Mouse (Mus musculus): Measurements from ENCODE around the gene Mcm8. TPM values are rescaled to one million over a fixed set of nuclear protein-coding genes. Genes with fewer than 3 reads are reported as not detected.

The Mcm8 gene
- 2.9 TPM for total RNA-seq (2023)

DNA sequence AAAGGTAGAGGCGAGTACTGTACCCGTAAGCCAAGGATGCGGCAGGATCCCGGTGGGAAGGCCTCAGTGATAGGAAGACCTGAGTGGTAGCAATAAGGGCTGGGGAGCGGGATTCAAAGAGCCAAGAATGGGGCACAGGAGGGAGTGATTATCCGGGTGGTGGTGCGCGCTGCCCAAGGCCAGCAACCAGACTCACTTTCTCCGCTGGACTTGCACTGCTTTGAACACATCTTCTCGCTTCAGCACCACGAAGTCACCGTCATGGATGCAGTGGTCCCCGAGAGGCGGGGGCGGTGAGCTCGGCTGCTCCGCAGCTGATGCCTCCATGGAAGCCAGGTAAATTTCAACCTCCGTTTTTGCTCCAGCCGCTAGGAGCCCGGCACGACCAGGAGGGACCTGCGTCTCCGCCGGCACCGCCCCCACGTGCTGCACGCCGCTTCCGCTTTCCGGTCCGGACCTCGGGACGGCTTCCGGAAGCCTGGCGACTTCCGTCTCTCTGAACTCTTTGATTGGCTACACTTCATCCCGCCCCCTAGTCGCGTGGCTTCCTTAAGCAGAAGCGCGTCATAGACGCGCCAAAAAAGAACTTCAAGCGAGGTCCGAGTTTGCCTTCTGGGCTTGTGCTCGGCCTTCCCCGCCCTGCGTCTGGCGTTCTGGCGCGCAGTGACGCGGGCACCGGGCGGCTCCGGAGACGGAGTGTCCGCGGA is at the start of gene Mcm8, which contains the start of gene Trmt6:
Mcm8 (plus strand) TSS at position 534 of the 707 bp plus-strand sequence.
Trmt6 (minus strand) TSS at position 448 of the 707 bp plus-strand sequence.

DNA sequence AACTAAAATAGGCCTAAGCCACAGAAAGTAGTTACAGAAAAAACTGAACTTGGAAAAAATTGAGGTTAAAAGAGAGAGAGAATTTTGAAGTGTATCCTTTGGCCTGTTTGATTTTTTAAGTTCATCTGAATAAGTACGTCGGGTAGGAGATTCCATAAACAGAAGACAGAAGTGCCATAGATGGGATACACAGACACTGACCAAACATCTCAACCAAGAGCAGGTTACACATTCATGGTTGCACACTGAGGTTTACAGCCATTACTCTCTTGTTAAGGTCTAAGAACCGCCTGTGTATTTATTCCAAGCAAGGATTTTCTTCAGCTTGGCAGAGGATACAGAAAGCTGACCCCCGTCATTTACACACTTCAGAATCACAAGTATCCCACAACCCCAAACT is 35.0 kb upstream of the Mcm8 start, which contains the start of gene Chgb:
Chgb (plus strand) TSS at position 301 of the 400 bp plus-strand sequence.

DNA sequence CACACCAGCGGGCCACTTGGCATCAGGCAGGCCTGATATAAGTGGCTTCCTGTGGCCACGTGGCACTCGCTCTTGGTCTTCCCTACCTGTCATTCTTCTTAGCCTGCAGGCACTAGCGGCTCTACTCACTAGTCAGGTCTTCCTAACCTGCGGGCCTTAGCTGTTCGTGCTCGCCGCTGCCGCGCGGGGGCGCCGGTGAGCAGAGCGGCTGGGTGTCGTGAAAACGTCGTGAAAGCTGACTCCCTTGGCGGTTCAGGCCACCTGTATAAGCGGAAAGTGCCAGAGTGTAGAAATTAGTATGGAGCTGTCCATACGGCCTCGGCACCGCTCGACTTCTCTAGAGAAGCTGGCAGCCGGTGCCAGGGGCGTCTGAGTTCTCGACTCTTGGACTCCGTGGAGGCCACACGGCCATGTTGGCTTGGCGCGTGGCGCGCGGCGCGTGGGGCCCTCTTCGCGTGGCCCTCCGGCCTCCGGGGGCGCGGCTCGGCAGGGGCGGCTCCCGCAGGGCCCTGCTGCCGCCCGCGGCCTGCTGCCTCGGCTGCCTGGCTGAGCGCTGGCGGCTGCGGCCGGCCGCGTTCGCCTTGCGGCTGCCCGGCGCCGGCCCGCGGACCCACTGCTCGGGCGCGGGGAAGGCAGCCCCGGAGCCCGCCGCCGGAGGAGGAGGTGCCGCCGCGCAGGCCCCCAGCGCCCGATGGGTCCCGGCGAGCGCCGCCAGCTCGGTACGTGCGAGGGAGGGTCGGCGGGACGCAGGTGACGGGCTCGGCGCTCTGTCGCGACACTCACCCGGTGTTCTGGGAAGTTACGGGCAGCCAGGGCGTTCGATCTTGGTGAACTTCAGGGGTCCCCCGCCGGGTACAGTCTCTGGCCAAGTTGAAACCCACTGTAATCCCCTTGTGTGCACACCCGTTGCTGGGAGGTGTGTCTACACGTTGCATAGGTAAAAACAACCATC is 30.7 kb downstream of the Mcm8 start, which contains the start of gene Crls1:
Crls1 (plus strand) TSS at position 260 of the 952 bp plus-strand sequence.

DNA sequence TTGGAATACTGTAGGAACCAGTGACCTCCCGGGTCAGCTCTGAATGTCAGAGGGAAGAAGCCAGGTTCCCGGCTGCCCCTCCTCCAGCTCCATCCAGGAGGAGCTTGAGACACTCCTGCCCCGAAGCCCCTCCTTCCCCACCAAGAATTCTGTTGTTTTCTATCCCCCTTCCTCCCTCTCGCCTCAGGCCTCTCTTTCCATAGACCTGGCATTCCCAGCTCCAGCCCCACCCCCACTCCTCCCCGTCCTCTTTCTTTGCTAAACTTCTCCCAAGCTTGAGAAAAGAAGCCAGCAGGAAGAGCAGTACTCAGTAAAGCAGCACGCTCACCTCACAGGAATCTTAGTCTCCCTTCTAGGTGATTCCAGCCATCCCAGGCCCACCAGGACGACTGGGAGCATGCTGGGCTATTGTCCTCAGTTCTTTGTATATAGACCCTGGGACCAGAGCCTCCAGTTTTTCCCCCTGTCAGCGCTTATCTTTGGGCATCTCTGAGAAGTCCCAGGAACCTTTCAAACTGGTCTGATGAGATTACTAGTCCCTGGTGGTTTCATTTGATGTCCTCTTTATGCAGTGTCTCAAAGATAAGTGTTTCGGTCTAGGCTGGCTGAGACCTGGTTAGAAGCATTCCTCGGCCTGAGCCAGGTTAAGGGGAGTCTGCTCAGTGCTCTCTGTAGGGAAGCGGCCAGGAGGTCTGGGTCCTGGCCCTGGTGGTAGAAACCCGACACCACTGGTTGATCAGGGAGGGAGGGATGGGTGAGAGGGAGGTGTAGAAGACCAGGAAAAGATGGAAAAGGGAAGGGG is 65.1 kb downstream of the Mcm8 start, which contains the start of gene Lrrn4:
Lrrn4 (minus strand) TSS at position 48 of the 802 bp plus-strand sequence.

Other genes with a start within 250 kb of the Mcm8 start
- gene Gpcpd1, start 228.4 kb upstream of the Mcm8 start, total RNA-seq (2023), result 80.1 TPM
- 25.4 TPM for gene Shld1, start 129.2 kb upstream of the Mcm8 start, total RNA-seq (2023)
- not detected for gene Chgb, start 34.9 kb upstream of the Mcm8 start, total RNA-seq (2023)
- 33.2 TPM for gene Trmt6, start 86 bp upstream of the Mcm8 start, total RNA-seq (2023)
- gene Crls1, start 30.5 kb downstream of the Mcm8 start, total RNA-seq (2023), result 8.6 TPM
- 0.21 TPM for gene Lrrn4, start 64.8 kb downstream of the Mcm8 start, total RNA-seq (2023)
- not detected for gene Fermt1, start 129.8 kb downstream of the Mcm8 start, total RNA-seq (2023)